Mouse (Mus musculus) hindbrain, embryonic 13.5 days (tissue): ENCODE measurements around the gene Tmem232. TPM values are rescaled to one million over a fixed set of nuclear protein-coding genes. Genes with fewer than 3 reads are reported as not detected.
"Not testable (repeated sequence)": the region's sequence is repeated elsewhere in the genome, so short reads cannot be mapped to it uniquely, and the experiment has no call there.

ENCODE experiments used
- ATAC-seq: fragments of 200-750 bp; cut with Nextera tagmentation; 2 replicates; pipeline ENCODE4 v1.8.0; 2017; ENCODE audit warnings: moderate TSS enrichment; ENCODE audit not compliant: low FRiP score
- H3K27ac ChIP-seq: fragments of 300-500 bp; sonication (generic); 2 replicates; pipeline ENCODE4 v1.5.1; 2015; ENCODE audit warnings: inconsistent platforms, mild to moderate bottlenecking, moderate library complexity
- H3K27me3 ChIP-seq: fragments of 300-500 bp; sonication (generic); 2 replicates; pipeline ENCODE4 v1.6.1; 2015; ENCODE audit warnings: mild to moderate bottlenecking, inconsistent platforms
- H3K36me3 ChIP-seq: fragments of 300-500 bp; sonication (generic); 2 replicates; pipeline ENCODE4 v1.6.1; 2015; ENCODE audit warnings: mild to moderate bottlenecking, inconsistent platforms
- H3K4me1 ChIP-seq: fragments of 300-500 bp; sonication (generic); replicated peaks from 2 replicates; pipeline ENCODE4 v1.6.1; 2015; ENCODE audit warnings: inconsistent platforms
- H3K4me2 ChIP-seq: fragments of 300-500 bp; sonication (generic); 2 replicates; pipeline ENCODE4 v1.6.1; 2015; ENCODE audit warnings: inconsistent platforms, mild to moderate bottlenecking, moderate library complexity
- H3K4me3 ChIP-seq: fragments of 300-500 bp; sonication (generic); 2 replicates; pipeline ENCODE4 v1.5.1; 2015; ENCODE audit warnings: mild to moderate bottlenecking, inconsistent platforms
- H3K9ac ChIP-seq: fragments of 300-500 bp; sonication (generic); 2 replicates; pipeline ENCODE4 v1.6.1; 2015; ENCODE audit warnings: mild to moderate bottlenecking, inconsistent platforms
- H3K9me3 ChIP-seq: fragments of 300-500 bp; sonication (generic); 2 replicates; pipeline ENCODE4 v1.6.1; 2016; ENCODE audit warnings: inconsistent platforms
- WGBS: fragments of 180-500 bp; shearing (Covaris S2); methylation state at CpG from one replicate; pipeline ENCODE4 v1.1.7; 2015; 5-methylcytosine and 5-hydroxymethylcytosine counted together
- polyA plus RNA-seq: library from polyadenylated mRNA; unstranded; fragments of >200 nt; fragmentation: Nextera tagmentation; extraction: Ambion mirVana; gene quantifications from 2 replicates; pipeline ENCODE4 v1.2.1, GENCODE M21; 2015

Tmem232 gene
- polyA plus RNA-seq, 1 experiment from 2014 or later = 0.22 TPM

DNA sequence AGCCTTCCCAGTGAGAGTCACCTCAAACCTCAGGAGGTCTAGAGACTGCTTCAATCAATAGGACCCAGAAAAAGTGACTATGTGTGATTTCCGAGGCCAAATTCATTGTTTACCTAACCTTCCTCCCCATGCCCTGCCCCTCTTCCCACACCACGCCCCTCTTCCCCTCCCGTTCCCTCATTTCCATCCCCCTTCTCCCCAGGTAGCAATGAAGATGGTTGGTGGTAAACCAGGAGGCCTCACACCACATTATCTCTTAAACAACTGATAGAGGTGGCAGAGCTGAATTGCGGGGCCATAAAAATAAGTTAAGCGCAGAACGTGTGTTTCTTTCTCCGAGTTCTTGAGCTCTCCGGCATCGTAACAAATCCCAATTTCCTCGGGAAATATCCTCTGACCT is 55.9 kb downstream of the Tmem232 start:
- WGBS = 72% methylated on average over 10 of the region's 10 CpGs
- ATAC-seq = no peak
- no peak overlapping the region for H3K4me2 ChIP-seq
- no peaks in the 10 kb centered on the region for H3K9me3 ChIP-seq
- no peaks in the 10 kb centered on the region for H3K27me3 ChIP-seq
- no peak overlapping the region for H3K9ac ChIP-seq
- H3K4me1 ChIP-seq = no peaks in the 10 kb centered on the region
- H3K4me3 ChIP-seq = no peak overlapping the region
- H3K36me3 ChIP-seq = no peaks in the 10 kb centered on the region
- H3K27ac ChIP-seq = no peak overlapping the region

DNA sequence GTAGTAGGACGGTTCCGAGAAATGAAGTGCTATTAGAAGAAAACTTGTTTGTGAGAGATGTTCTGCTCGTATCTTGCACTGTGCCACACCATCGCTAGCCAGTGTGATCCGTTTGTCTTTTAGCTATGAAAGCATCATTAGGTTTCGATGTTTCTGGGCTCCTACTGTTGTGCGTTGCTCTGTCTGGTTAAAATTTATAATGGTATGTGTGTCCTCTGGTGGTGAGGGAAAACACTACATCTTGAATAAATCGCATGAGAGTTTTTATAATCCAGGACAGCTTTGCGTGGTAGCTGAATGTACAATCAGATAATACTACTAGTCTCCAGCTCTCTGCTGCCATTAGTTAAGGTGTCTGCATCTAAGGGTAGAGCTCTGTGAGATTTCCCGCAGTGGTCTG is 63.8 kb downstream of the Tmem232 start:
- no peaks in the 10 kb centered on the region for H3K27me3 ChIP-seq
- H3K4me2 ChIP-seq = no peak overlapping the region
- 93% methylated on average over 10 of the region's 10 CpGs for WGBS
- no peak for ATAC-seq
- H3K4me3 ChIP-seq = no peak overlapping the region
- H3K9ac ChIP-seq = no peak overlapping the region
- H3K27ac ChIP-seq = no peak overlapping the region
- no peaks in the 10 kb centered on the region for H3K36me3 ChIP-seq
- no peaks in the 10 kb centered on the region for H3K9me3 ChIP-seq
- H3K4me1 ChIP-seq = no peaks in the 10 kb centered on the region

GRCm38 (mm10) chr17:65450818-65451217 is 89.8 kb downstream of the Tmem232 start:
- ATAC-seq = no peak

DNA sequence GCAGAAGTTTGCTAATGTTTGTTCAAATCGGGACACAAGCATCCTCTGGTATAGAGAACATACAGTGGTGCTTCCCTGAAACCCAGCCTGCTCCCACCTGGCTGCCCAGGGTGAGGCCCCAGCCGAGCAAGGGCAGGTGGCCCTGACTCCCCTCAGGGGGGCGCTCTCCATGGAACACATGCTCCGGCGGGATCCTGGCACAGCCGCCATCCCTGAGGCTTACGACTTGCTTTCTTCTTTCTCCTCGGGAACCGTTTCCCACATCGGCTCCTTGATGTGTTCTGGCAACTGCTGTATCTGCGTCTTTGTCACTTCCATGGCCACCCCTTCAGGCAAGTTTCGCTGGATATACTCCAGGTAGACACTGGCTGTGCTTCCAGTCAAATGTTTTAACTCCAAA is 102.7 kb downstream of the Tmem232 start:
- ATAC-seq, H3K9ac ChIP-seq: not testable (repeated sequence)

More at GRCm38 (mm10) chr17:65450818-65451217, 89.8 kb downstream of the Tmem232 start:
- H3K4me1 ChIP-seq = no peaks in the 10 kb centered on the region
- H3K4me3 ChIP-seq = no peak overlapping the region
- no peaks in the 10 kb centered on the region for H3K36me3 ChIP-seq
- H3K9me3 ChIP-seq = no peaks in the 10 kb centered on the region
- H3K9ac ChIP-seq = no peak overlapping the region
- no peak overlapping the region for H3K27ac ChIP-seq
- H3K27me3 ChIP-seq = no peaks in the 10 kb centered on the region
- no peak overlapping the region for H3K4me2 ChIP-seq

GRCm38 (mm10) chr17:65419124-65419523 is 121.5 kb downstream of the Tmem232 start:
- Histone ChIP-seq H3K4me1 (no peaks in the 10 kb centered on the region), H3K27me3 (no peaks in the 10 kb centered on the region), H3K4me3 (no peak overlapping the region), H3K27ac (no peak overlapping the region), H3K9me3 (no peaks in the 10 kb centered on the region), H3K9ac (no peak overlapping the region), H3K4me2 (no peak overlapping the region), H3K36me3 (no peaks in the 10 kb centered on the region)
- ATAC-seq = no peak

More for the DNA sequence above, 102.7 kb downstream of the Tmem232 start:
- not testable (repeated sequence) for H3K4me1 ChIP-seq, H3K4me3 ChIP-seq, H3K36me3 ChIP-seq, H3K27me3 ChIP-seq, H3K9me3 ChIP-seq, H3K27ac ChIP-seq, H3K4me2 ChIP-seq
- 90% methylated on average over 12 of the region's 12 CpGs for WGBS

DNA sequence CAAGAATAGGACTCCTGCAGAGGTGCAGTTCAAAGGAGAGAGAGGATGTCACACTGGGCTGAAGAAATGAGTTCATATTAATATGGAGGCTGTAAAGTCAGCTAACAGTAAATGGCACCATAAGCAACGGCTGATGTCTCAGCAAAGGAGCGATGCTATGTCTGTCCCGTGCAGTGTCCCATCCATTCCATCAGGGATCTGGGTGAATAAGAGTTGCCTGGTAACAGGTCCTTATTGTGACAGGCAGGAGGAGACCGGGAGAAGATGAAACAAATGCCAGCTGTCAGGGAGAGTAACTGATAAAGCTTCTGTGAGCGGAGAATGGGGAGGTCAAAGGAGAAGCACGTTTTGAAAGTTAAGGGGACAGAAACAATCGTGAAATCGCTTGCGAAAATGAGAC is 135.3 kb downstream of the Tmem232 start:
- Histone ChIP-seq H3K36me3 (no peaks in the 10 kb centered on the region), H3K4me1 (peaks cover 8% of the 10 kb centered on the region), H3K4me3 (no peak overlapping the region), H3K27me3 (no peaks in the 10 kb centered on the region), H3K9ac (no peak overlapping the region), H3K9me3 (no peaks in the 10 kb centered on the region), H3K4me2 (peak overlapping the region; percentile 32), H3K27ac (no peak overlapping the region)
- ATAC-seq = no peak
- WGBS = 8% methylated on average over 9 of the region's 9 CpGs

- H3K36me3 ChIP-seq = no peaks in the 10 kb centered on the region
- H3K4me1 ChIP-seq = peaks cover 8% of the 10 kb centered on the region
- no peak overlapping the region for H3K9ac ChIP-seq
- 78% methylated on average over 1 of the region's 1 CpGs for WGBS
- ATAC-seq = no peak
- no peak overlapping the region for H3K27ac ChIP-seq
- H3K4me3 ChIP-seq = no peak overlapping the region
- H3K27me3 ChIP-seq = no peaks in the 10 kb centered on the region
- no peaks in the 10 kb centered on the region for H3K9me3 ChIP-seq
- no peak overlapping the region for H3K4me2 ChIP-seq
These were observed 139.7 kb downstream of the Tmem232 start for GRCm38 (mm10) chr17:65400914-65401313.

GRCm38 (mm10) chr17:65384411-65384962 is 156.1 kb downstream of the Tmem232 start:
- WGBS = 50% methylated on average over 9 of the region's 9 CpGs
- no peaks in the 10 kb centered on the region for H3K9me3 ChIP-seq
- H3K9ac ChIP-seq = no peak overlapping the region
- ATAC-seq = 0 out of 2 replicates have a peak, but pooled peaks have one; percentile 59
- H3K36me3 ChIP-seq = no peaks in the 10 kb centered on the region
- H3K4me1 ChIP-seq = peaks cover 4% of the 10 kb centered on the region; the same call in 1 of the 2 replicates
- no peaks in the 10 kb centered on the region for H3K27me3 ChIP-seq
- H3K4me2 ChIP-seq = no peak overlapping the region
- no peak overlapping the region for H3K4me3 ChIP-seq
- no peak overlapping the region for H3K27ac ChIP-seq

GRCm38 (mm10) chr17:65370034-65370780 is 170.4 kb downstream of the Tmem232 start:
- Histone ChIP-seq H3K4me2 (no peak overlapping the region), H3K4me1 (no peaks in the 10 kb centered on the region), H3K27me3 (no peaks in the 10 kb centered on the region), H3K9me3 (no peaks in the 10 kb centered on the region), H3K27ac (no peak overlapping the region), H3K9ac (no peak overlapping the region), H3K4me3 (no peak overlapping the region), H3K36me3 (no peaks in the 10 kb centered on the region)
- no peak for ATAC-seq
- whole genome bisulfite sequencing = 40% methylated on average over 7 of the region's 7 CpGs

DNA sequence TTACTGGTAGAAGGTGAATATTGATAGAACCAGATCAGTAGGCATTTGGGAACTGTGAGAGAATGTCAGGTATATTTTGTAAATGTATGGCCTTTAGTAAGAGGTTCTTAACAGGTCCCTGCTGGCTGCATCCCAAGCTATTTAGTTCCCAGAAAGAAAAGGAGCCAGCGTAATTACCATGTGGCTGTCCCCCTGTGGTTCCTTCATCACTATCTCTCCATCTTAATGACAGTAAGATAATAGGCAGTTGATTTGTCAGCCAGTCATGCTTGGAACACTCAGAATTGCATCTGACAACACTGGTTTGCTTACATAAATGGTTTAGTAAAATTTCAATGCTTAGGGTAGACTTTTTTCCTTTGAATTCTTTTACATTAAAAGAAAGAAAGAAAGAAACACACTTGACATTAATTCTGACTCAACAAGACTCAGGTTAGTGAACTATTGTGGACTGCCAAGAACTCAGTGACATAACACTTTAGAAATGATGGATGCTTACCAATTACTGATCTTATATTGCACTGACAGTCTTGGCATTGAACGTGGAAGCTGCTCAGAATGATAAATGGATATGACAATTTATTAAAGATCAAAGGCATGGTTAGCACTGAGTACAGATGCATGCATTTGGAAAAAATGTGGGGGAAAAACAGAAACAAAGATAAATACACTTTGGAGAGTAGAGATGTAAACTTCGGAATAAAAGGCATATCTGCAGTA is 174.9 kb downstream of the Tmem232 start:
- Histone ChIP-seq H3K4me1 (no peaks in the 10 kb centered on the region), H3K9ac (no peak overlapping the region), H3K27me3 (no peaks in the 10 kb centered on the region), H3K9me3 (no peaks in the 10 kb centered on the region; the same call in 1 of the 2 replicates), H3K4me3 (no peak overlapping the region), H3K27ac (peak overlapping the region; percentile 10; the same call in 1 of the 2 replicates), H3K36me3 (no peaks in the 10 kb centered on the region), H3K4me2 (no peak overlapping the region)
- peak; percentile 71 for ATAC-seq
- 40% methylated on average over 3 of the region's 3 CpGs for WGBS

GRCm38 (mm10) chr17:65351836-65352235 is 188.7 kb downstream of the Tmem232 start:
- Histone ChIP-seq H3K27me3 (no peaks in the 10 kb centered on the region), H3K9ac (no peak overlapping the region), H3K36me3 (no peaks in the 10 kb centered on the region), H3K9me3 (peaks cover 2% of the 10 kb centered on the region; the same call in 1 of the 2 replicates), H3K4me2 (no peak overlapping the region), H3K4me3 (no peak overlapping the region), H3K4me1 (no peaks in the 10 kb centered on the region), H3K27ac (no peak overlapping the region)
- 90% methylated on average over 8 of the region's 8 CpGs for WGBS
- no peak for ATAC-seq

GRCm38 (mm10) chr17:65340016-65340415 is 200.6 kb downstream of the Tmem232 start:
- no peak overlapping the region for H3K4me3 ChIP-seq
- ATAC-seq = no peak
- H3K9me3 ChIP-seq = no peaks in the 10 kb centered on the region
- H3K27ac ChIP-seq = no peak overlapping the region
- 86% methylated on average over 4 of the region's 4 CpGs for WGBS
- H3K36me3 ChIP-seq = no peaks in the 10 kb centered on the region
- no peak overlapping the region for H3K9ac ChIP-seq
- no peak overlapping the region for H3K4me2 ChIP-seq
- no peaks in the 10 kb centered on the region for H3K27me3 ChIP-seq
- H3K4me1 ChIP-seq = no peaks in the 10 kb centered on the region
